Mouse (Mus musculus): ENCODE data around the gene Hdgfl3. TPM values are rescaled to one million over a fixed set of nuclear protein-coding genes. Genes with fewer than 3 reads are reported as not detected.

The Hdgfl3 gene
- 1 to 10 TPM; 7.5 to 8.7 TPM for polyA plus RNA-seq (2017; shearing (Covaris generic))

DNA sequence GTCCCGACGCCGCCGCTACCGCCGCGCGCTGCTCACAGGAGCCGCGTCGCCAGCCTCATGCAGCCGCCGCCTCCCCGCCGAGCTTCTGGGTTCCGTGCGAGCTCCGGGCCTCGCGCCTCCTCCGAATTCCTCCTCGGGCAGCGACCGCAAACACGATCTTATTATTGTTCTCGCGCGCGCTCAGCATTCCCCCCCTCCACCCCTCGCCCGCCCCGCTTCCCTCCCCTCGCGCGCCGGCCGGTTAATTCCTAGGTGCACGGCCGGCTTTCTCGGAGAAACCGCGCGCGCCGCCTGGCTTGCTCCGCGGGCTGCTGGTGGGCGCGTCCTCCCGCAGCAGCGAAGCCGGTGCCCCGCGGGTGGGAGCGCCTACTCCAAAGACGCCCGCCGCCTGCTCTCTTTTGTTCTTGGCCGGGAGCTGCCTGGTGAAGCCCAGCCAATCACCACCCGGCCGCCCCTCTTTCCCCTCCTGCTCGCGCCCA, at the start of gene Hdgfl3:
Gene Hdgfl3 (minus strand): TSS at position 207 of the 479 bp plus-strand sequence.
- ATAC-seq = peak; percentile 44

DNA sequence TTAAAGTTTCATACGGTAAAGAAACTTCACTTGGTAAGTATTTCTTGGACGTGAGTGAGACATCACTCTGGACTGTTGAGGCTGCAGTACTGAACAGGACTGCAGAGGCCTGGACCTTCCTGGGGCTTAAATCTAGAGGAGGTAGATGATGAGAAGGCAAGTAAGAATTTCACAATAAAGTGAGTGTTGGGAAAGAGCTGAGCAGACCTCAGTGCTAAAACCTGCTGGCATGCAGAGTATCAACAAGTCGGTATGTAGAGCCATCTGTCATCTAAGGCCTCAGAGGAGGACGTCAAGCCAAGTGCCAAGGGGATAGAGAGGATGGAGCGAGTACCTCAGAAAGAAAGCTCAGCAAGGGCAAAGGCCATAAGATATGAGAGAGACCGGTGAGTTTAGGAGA, 49.4 kb upstream of the Hdgfl3 start:
- no peak for ATAC-seq

DNA sequence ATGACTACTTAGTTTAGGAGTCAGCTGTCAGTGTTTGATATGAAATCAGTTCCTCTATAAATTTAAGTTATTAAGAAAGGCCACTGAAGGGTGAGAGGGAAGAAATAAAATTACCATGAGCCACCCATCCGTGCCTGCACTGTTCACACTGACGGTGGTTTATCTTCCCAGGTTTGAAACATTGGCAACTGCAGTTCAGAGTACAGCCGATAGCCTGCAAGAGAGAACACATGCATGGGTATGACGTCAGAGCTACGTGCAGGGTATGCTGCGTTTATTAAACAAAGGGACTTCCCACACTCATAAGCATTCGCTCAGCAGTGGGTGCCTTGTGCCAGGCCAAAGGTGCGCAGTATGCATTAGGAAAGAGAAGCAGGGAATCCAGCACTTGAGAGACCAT, 44.0 kb upstream of the Hdgfl3 start:
- no peak for ATAC-seq

DNA sequence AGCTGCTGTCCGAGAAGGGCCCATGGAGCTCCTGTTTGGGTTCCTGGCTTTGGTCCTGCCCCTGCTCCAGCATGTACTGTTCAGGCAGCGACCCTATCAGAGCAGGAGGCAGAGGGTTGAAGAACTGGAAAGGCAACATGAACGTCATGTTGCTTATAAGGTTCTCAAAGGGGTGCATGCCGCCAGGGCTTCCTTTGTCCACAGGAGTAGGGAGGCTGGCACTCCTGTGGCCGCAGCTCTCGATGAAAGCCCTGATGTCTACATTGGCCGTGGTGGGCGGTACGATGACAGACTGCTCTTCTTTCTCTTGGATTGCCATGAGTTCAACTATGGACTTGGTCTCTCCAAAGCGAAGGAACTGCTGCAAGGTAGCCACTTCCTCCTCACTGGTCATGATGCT, 40.3 kb upstream of the Hdgfl3 start:
- ATAC-seq = no peak

DNA sequence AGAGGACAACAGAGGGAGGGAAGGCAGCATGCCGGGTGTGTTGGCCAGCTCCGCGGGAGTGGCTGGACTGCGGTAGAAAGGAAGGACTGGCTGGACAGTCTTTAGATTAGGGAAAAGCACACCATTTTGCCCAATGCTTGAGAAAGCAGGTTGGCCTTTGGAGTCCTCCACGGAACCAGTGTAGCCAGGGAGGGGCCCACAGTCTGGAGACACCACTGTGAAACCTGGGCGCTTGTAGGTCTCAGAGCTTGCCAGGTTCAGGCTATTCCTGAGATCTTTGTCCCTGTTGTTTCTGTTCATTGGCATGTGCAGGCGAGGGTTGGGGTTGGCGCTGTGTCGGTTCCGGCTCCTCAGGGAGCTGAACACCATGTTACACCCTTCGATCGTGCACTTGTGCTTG, 39.7 kb upstream of the Hdgfl3 start:
- no peak for ATAC-seq

- no peak for ATAC-seq
Observed at GRCm38 (mm10) chr7:81973339-81973738, 39.1 kb upstream of the Hdgfl3 start.

DNA sequence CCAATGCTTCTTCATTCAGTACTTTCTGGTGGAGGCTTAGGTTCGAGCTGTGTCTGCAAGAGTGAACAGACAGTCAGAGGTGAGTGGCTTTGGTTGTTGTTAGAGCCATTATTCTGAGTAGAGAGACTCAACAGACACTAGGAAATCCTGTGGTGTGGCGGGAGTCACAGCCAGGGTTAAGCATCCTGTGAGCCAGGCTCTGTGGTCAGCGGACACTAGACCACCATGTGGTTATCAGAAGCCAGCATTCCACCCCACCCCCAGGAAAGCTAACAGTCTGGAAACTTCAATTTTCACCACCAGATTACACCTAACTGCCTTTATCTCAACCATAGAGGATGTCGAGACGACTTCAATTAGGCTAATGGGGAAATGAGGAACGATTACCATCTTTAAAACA, 34.7 kb upstream of the Hdgfl3 start:
- no peak for ATAC-seq

DNA sequence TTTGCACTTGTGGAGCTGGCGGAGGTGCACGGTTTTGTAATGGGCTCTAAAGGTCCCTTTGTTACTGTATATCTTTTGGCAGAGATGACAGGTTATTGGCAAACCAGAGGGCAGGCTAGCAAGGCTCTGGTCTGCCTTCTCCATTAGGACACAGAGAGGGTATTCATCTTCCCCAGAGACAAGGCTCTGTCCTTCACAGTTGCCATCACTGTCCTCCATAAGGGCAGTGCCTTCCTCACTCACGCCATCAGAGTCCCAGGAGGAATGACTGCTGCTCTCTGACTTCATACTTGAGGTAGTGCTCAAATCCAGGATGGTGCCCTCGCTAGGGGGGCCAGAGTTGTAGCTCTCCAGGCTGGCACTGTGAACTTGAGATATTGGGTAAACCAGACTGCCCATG, 34.2 kb upstream of the Hdgfl3 start:
- ATAC-seq = no peak

GRCm38 (mm10) chr7:81966195-81966594, 31.9 kb upstream of the Hdgfl3 start:
- no peak for ATAC-seq

DNA sequence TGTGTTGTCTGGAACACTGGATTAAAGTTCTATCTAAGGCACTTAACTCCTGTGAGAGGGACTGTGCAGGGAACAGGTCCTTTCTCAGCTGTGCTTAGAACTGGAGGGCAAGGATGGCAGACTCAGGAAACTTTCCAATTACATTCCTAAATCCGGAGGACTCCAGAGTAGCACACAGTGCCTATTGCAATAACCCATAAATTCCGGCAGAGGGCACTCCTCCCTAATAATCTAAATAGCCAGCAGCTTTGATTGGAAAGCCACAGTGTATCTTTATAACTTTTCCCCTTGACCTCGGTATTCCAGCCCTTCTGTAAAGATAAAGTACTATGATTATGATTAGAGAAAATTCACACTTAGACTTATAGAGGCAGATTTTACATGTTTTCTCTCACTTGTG, 25.4 kb upstream of the Hdgfl3 start:
- ATAC-seq = peak; percentile 62

- ATAC-seq = peak; percentile 83
Observed at GRCm38 (mm10) chr7:81954208-81954846, 20.1 kb upstream of the Hdgfl3 start.

DNA sequence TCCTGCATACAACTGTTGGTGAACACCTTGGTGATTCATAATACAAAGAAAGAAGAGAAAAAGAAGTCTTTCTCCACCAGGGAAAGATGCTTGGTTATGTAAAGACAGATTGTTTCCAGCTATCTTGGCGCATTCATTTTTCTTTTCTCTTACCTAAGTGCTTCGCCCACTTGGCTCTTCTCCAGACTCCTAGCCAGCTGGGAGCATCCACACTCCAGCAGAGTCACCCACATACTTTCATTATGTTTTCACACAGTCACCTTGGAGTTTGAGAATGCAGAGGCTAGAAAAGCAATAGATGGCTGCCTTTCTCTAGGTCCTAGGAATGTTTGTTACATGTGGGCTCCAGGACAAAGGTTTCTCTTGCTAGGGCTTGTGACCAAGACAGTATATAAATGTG, 16.2 kb upstream of the Hdgfl3 start:
- ATAC-seq = no peak

DNA sequence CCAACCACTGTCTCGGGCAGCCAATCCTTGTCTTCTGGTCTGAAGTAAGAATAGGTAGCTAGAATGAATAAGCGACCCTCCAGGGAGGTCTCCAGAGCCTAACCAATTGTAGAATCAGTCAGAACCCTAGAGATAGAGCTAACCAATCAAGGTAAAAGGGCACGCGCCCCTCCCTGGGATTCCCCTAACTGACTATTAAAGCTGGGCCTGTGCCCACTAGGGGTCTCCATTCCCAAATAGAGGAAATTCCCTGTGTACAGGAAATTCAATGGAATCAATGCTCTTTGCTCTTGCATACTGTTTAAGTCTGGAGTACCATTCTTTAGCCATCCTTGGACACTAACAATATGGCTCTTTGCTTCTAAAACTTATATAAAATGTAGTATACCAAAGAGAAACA, 11.1 kb upstream of the Hdgfl3 start:
- ATAC-seq = no peak

GRCm38 (mm10) chr7:81934806-81935205, 533 bp upstream of the Hdgfl3 start:
- ATAC-seq = no peak

GRCm38 (mm10) chr7:81933601-81934266, 539 bp downstream of the Hdgfl3 start:
- ATAC-seq = peak; percentile 55

DNA sequence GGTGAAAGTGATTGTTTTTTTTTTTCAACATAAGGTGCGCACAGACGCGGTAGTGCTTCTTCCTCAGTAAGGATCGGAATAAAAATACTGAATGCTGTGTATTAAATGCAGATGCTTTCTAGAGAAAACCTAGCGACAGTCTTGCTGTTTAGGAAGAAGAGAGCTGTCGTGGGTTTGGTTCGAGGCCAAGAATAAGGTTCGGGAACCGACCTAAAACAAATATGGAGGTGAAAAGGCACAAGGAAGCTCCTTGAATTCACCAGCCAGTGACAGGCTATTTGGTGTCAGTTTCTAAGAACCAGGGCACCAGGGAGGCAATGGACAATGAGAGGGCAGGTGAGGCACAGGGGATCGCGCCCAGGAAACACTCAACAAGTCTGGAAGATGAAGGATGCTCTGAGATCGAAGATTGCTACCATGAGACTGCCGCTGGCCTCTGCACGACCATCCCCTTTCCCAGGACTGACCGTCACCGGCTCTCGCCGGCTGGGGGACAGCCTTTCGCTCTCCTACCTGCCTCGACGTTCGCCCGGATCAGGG, 1.1 kb downstream of the Hdgfl3 start:
- peak; percentile 9 for ATAC-seq

- peak; percentile 71 for ATAC-seq
Observed at GRCm38 (mm10) chr7:81932521-81933045, 1.7 kb downstream of the Hdgfl3 start.

DNA sequence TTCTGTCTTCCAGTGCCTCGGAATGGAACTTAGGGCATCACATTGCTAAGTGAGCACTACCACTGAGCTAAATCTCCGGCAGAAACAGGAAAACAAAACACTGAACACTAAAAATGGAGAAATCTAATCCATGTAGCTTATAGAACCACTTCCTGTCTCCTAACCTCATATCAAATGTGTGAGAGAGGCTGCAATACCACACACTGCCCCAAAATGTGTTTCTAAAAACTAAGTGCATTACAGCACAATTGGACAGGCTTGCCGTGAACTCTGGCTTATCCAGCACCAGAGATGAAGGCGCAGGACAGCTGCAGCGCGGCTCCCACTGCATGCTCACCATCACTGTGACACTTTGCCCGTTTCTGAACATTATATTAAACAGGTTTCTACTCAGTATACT, 5.3 kb downstream of the Hdgfl3 start:
- ATAC-seq = peak; percentile 62

DNA sequence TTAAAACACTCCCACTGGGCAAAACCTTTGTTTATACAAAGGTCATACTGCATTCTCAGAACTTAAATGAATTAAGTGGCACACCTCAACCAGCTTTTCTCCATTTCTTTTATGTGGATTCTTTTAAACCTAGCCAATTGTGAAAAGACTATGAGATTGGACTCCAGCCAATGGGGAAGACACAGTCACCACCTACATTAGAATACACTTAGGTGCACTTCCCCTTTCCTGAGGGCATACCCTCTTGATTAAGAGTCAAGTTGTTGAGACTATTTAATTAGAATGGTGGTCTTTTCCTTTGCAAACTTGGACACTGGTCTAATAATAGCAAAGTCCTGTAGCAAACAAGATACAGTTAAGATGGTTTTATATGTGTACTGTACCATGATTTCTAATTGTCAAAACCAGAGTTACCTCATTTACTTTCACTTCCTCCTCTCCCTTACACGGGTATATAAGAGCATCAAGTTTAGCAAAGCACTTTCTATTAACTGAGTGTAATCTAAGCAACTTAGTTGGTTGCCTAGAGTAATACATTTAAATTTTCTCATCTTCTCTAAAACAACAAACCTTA, 12.8 kb downstream of the Hdgfl3 start:
- ATAC-seq = peak; percentile 81

DNA sequence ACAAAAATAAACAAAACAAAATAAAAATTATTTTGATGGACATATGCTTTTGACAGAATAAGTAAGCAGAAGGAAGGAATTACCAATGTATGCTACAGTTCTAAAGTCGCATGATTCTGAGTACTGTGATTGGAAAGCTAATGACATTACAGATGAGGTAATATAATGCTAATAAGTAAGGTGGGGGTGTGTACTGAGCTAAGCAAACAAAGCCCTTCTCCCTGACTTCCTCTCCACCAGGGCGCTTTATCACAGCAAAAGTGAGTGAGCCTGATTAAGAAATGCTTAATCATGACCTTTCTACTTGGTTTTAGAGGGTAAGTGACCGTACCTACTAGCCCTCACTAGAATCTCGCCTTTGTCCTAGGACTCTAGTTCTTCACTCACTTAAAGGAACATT, 14.0 kb downstream of the Hdgfl3 start:
- ATAC-seq = no peak

DNA sequence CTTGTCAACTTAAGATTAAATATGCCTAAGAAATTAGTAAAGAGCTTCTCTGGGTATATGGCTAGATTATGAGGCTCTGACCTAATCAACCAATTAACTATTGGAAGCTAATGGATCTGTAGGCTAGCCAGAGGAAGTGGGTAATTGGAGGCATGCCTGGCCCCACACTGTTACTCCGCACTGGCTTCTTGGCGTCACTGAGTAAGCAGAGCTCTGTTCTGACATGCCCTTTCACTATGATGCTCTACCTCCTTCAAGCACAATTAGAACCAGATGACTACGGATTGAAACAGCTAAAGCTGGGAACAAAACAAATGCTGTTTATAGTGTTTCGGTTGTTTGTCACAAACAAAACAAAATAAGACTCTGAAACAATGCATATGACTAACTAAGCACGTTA, 16.0 kb downstream of the Hdgfl3 start:
- ATAC-seq = no peak

DNA sequence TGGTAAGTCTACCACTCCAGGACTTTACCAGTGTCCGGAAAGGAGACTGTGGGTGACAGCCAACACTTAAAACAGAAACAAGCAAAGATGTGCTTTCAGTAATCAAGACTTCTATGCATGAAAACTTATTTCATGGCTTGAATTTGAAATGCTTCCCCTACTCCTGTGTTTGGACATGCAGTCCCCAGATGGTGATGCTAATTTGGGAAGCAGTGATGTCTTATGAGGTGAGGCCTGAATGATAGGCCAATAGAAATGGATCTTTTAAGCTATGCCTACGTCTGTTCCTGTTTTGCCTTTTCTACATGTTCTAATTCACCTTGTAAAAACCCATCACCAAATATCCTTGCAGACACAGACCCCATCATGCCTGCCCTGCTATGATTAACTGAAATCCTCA, 29.3 kb downstream of the Hdgfl3 start:
- ATAC-seq = no peak

- no peak for ATAC-seq
Observed at GRCm38 (mm10) chr7:81904094-81904493, 30.2 kb downstream of the Hdgfl3 start.

DNA sequence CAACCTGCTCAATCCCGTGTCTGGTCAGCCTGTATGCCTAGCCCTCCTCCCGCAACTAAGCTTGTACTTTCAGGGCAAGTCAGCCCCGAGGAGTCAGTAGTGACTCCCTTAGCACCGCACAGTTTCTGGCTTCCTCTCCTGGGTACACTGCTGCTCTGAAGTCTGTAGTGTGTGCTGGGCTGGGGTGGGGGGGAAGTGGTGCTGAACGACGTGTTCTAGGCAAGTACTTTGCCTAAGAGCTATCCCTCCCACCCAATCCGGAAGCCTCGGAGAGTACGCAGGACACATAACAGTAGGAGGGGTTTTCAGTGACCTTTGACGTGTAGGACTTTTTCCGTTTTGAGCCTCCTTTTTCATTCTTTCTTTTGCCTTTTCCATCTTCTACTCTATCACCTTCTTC, 34.9 kb downstream of the Hdgfl3 start:
- ATAC-seq = no peak

Data from CD4-positive, CD25-positive, alpha-beta regulatory T cell, adult 4 months (primary cell).